Mouse (Mus musculus) gastrocnemius, postnatal 4 days (tissue): ENCODE data around the gene Rerg. TPM values are rescaled to one million over a fixed set of nuclear protein-coding genes. Genes with fewer than 3 reads are reported as not detected.
"Not testable (repeated sequence)": the region's sequence is repeated elsewhere in the genome, so short reads cannot be mapped to it uniquely, and the experiment has no call there.

ENCODE experiments used
- DNase-seq, 2 experiments: peaks; one replicate each; pipeline ENCODE4 v3.0.0; 2021 to 2022; ENCODE audit warnings: low spot score in 2 of 2, mixed read lengths in 2 of 2
- total RNA-seq, 2 experiments: library from RNA; stranded (reverse); gene quantifications; 2 replicates each; pipeline ENCODE4 v1.2.3; 2021

Rerg gene
- total RNA-seq, 2 experiments from 2014 or later, result 6.4 to 7.4 TPM

DNA sequence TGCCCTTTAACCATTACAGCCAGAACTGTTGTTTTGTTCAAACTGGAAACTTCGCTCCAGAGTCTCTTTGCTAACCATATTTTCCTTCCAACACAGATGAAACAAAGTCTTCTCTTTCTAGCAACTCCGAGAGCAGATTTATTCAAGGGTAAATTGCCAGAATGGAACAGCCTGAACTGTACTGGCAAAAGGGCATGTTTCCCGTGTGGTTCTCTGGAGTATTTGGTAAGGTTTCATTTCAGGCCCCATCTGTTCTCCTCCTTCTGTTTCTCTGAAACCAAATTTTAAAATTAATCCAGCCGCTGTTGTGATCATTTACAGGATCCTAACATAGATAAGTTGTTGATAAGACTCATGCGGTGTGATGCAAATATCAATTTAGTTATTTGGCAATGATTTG is 82.3 kb downstream of the Rerg start:
- no peak for DNase-seq

DNA sequence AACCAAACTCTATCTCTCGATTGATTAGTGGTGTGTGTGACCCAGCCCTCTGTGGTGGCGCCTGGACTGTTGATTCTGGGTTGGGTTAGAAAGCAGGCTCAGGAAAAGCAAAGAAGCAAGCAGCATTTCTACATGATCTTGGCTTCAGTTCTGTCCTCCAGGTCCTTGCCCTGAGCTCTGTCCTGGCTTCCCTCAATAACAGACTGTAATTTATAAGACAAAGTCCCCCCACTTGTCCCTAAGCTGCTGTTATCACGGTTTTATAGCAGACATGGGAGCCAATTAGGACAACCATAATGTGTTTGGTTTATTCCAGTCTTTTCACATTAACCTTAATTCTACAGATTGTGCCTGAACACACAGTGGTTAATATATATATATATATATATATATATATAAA is 82.8 kb downstream of the Rerg start:
- DNase-seq, result no peak

DNA sequence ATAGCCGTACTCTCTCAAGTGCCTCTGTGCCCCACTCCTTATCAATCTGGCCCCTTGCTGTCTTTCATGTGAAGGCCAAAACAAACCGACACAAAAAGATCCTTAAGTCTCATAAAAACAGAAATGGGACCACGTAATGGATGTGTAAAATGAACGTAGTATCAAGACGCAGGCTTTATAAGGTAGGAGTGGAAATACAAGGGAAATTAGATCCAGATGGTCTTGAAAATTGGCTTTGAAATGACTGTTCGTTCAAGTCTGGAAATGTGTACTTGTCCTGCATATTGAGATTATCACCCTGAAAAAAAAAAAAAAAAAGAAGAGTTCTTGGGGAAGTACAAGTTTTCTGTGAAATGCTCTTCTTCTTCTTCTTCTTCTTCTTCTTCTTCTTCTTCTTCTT is 90.6 kb downstream of the Rerg start:
- no peak for DNase-seq

DNA sequence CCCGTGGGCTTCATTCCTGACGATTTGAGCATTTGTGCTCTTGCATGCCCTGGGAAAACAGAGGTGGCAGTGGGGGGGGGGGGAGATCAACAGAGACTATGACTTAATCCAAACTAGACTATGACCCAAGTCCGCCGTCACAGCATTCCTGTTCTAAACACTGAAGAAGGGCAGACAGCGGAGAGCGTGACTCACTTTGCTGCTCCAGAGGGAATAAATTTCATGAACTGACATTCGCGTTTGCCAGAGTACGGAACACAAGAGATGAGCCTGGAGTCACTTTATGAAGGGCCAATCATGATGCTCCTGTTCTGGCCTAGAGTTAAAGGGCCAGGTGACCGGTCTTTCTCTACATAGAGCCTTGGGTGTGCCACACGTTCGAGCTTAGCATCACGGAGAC is 93.6 kb downstream of the Rerg start:
- no peak for DNase-seq

DNA sequence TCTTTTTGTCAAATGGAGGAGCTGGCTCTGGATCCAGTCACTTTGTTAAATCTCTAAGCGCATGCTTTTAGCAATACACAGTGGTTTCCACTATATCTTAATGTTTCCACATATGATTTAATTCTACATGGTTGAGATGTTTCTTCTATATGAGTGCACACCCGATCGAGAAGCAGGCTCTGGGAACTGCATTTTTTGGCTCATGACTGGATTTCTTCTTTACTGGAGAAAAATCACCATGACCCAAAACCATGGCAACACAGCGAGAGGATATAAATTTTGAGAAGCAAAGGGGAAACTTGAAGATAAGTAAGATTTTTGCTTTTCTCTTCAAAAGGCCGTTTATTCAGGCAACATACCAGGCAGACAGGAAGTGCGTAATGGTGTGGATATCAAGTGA is 94.1 kb downstream of the Rerg start:
- DNase-seq, result no peak

DNA sequence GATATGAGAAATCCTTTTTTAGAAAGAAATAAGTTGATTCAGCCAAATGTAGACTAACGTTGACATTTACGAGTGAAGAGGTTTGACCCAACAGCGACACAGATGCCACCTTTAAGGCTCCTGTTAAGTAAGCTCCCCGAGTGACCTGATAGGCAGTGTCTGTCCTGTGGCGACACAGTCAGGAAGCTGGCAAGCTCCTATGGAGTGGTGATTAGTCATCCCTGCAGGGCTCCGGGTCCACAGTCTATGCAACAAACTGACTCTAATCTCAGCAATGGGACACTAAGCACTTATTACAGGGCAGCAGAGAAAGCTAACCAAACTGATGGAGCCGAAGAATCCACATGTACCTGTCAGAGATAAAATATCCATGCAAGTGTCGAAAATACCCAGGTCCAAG is 98.0 kb downstream of the Rerg start:
- DNase-seq, result no peak

DNA sequence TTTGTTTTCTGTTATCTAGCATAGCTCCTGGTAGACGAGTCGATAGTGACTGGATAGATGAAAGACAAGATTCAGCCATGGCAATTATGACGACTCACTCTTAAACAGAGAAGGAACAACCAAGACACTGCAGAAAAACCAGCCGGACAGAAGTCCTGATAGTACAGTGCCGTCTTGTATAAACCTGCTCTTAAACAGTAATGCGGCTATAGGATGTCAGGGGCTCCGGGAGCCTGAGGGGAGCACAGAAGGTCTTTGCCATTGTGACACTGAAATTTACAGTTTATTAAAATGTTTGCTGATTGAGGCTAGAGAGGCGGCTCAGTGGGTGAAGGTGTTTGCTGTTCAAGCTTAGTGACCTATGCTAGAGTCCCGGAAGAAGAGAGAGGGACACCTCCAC is 98.8 kb downstream of the Rerg start:
- DNase-seq, result no peak

DNA sequence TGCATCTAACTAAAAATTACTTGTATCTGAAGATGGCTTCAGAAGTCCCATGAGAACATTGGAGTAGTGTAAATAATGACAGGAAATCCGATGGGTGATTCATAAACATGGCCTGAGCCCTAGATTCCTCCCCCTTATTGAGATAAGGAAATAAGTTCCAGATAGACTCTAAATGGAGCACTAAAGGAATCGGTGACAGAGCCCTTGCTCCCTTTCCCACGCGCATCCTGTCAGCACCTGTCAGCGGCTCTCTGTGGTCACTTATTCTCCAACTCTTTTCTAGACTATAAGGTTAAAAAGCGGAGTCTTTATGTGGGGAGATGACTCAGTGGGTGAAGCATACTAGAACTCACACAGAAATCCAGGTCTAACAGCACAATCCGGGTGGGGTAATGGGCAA is 104.8 kb downstream of the Rerg start:
- DNase-seq, result no peak

DNA sequence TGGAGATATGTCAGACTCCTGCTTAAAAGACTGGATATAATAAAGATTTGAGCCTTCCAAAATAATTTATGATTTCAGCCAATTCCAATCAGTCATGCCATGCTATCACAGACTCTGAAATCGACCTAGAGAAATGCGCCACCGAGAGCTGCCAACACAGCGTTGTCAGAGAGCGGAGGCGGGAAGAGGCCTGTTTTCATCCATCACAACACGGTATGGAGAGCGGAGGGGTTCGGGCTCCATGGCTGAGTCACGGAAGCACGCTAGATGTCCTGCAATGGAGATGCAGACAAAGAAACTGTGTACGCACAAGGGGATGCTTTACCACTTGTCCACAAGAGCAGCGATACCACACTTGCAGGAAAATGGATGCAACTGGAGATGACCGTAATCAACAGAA is 105.5 kb downstream of the Rerg start:
- no peak for DNase-seq

DNA sequence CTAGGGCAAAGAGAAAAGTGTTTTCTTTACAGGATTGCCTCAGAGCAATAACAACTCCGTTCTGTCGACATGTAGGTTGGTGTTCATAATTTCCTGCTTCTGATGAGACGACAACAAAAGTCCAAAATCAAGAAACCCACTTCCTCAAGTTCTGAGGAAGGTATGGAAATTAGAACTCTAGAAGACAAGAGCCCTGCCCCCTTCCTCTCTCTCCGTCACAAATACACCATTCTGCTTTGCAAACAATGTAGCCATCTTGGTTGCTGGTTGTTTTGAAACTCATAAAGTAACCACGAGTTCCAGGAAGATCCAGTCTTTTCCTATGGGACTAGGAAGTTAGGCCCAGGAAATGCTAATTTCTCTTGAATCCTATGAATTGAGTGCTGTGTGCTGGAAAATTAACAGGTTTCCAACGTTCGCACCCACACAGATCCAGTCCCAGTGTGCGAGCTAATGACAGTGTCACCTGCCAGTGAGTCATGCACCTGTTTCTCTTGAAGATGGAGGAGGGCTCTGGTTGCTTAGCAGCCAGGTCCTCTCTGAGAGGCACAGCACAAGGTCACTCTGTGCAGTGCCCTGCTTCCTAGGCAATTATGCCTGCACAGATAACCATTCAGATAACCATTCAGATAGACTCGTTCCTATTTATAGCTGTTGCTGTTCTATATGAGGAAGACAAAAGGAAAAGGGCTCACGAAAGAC is 106.9 kb downstream of the Rerg start:
- DNase-seq, result no peak

DNA sequence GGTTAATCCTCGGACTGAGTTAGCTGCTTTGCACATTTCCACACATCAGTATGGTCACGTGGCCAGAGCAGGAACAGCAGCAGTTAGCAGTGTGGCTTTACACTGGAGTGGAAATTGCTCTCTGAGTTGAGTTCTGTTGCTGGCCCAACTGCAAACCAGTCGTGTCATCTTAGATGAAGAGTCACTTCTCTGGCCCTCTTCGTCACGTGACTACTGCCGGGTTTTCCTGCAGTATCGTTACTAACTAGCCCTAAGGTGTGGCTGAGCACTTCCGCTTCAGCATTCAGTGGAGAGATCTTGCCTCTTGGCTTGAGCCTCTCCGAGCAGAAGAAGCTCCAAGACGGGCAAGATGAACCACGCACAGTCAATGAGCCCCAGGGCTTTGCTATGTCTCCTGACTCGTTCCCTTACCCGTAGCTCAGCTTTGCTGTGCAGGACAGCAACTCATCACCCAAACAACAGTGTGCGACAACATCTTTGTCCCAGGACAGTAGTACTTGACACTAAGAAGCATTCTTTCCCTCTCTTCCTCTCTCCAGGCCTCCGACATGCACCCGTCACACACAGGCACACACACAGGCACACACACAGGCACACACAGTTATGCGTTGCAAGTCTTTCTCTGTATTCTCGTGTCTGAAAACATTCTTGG is 108.3 kb downstream of the Rerg start:
- no peak for DNase-seq

DNA sequence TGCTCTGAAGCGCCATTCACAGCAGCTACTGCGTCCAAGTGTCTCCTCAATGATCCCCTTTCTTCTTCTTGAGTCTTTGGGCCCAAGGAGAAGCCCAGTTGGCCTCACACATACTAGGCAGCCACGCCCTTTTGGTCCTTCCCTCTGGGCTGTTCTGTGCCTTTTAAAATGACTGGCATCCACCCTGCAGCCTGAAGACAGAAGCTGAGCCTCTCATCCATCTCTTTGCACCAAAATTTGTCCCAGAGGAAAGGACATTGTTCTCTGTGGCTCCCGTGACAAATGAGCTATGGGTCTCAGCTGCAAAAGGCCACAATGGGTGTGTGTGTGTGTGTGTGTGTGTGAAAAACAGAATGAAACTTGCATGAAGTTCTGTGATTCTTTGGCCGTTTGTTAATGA is 109.7 kb downstream of the Rerg start:
- no peak for DNase-seq

DNA sequence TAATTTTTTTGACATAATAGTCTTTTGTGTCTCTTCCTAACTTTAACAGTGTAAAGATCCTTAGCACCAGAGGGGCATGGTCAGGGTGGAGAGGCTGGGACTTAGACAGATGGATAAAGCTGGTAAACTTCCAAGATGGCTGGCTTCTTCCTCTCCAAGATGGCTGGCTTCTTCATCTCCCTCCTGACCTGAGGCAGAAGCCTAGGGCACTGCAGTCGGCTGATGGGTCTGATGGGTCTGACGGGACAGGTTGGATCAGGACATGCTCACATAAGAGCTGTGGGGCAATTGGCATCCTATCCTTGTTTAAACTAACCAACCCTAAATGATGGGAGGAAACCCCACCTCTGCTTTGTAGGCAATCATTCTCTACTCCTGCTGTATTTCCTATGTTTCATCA is 112.0 kb downstream of the Rerg start:
- no peak for DNase-seq

DNA sequence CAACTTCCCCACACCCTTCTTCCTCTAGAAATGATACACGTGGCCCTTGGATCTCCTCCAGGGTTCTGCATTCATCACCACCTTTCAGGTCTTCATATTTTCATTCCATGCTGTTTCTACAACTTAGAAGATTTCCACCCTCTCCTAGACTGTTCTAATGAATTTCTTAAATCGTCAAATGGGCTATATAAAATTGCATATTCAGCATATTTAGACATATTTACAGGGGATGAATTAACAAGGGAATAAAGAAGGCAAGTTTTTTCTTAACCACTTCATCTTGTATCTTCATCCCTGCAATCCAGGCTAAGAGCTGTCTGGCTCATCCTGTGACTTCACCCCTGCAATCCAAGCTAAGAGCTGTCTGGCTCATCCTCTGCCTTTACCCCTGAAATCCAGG is 116.2 kb downstream of the Rerg start:
- no peak for DNase-seq

DNA sequence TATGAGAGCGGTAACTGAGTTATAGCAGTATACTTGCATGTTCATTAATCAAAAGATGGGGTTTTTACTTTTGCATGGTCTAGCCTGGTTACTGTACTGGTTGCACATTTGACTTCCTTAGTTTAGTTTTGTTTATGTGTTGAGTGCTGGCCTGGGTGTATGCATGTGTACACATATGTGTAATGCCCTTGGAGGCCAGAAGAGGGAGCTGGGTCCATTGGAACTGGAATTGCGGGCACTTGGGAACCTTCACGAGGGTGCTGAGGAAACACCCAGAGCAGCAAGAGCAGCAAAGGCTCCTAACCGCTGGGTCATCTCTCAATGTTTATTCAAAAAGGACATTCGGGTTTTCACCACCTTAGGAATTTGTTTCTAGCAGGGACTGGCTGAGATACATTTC is 116.8 kb downstream of the Rerg start:
- peak in 1 of 2 experiments; percentile 22 for DNase-seq

DNA sequence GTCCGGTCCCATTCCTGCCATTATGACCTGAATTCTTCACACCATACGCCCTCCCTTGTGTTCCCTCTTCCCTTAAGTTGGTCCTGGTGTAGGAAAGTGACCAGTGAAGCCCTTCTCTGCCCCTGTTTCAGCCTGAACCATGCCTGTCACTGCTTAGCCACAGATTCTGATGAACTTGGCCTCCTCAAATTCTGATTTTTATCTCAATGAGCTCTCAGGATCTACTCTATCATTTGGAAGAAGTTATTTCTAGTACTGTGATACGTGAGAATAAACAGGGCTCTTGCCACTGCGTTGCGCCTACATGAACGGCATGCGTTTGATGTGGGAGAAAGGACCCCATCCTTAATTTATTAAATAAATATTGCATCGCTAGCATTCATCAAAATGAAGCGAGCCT is 117.3 kb downstream of the Rerg start:
- no peak for DNase-seq

DNA sequence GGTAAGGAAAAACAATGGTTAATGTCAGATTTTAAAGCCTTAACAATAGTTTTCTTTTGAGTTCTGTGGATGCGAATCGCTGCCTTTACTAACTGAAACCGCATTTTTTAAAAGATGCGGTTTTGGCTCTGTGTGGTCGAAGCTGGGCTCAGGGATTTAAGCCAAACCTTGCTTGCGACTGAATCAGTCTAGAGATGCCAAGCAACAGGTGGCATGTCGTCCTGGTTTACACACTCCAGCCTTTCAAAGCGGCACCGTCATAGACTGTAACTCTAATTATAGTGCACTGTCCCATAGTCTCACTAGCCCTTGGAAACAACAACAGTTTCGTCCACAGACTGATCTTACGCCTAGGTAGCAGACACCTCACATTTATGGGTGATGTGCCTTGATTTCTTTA is 123.3 kb downstream of the Rerg start:
- no peak for DNase-seq

DNA sequence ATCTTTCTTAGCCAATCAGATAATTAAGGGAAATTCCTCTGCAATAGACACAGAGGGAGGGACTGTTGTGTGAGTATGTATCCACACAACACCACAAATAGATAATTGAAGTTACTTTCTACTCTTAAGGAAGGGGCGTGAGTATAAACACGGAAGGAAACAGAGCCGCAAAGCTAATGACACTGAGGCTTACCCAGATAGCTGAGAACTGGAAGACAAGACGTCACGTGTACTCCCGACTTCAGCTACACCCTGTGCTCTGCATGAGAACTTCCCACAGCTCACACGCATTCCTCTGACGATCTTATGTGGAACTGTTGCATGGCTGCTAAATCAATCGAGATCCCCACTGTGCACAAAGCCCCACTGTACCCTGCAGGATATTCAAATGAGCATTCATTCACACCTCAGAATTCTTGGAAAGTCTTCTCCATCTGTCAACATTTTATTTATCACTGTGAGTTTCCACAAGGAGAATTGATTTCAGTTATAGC is 125.2 kb downstream of the Rerg start:
- no peak for DNase-seq

DNA sequence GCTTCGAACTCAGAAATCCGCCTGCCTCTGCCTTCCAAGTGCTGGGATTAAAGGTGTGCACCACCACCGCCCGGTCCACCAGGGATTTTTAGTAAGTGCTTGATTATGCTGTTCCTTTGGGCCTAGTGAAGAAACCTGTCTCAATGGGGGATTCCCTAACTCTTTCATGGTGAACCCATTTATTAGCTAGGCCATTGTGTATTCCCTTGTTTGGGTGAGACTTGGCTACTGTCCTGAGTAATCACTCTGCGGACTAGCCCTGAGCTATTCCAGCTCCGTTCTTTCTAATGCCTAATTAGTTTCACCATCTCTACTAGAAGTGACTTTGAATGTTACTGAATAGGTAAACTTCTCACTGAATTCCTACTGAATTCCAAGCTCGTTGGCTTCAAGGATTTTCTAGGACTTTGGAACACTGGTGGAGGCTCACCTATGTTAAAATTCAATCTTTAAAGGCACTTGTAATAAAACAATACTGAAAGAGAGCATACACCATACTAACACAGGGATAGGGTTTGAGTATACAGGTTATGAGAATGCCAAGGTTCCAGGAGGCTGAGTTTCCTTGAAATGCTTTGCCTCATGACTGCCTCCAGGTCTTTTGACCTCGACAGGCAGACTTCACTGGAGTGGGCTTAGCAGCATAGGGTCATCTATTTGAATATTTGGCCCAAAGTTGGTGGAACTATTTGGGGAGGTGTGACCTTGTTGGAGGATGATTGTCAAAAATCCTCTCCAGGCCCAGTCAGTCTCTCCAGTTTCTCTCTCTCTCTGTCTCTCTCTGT is 134.5 kb downstream of the Rerg start:
- DNase-seq, result not testable (repeated sequence)

DNA sequence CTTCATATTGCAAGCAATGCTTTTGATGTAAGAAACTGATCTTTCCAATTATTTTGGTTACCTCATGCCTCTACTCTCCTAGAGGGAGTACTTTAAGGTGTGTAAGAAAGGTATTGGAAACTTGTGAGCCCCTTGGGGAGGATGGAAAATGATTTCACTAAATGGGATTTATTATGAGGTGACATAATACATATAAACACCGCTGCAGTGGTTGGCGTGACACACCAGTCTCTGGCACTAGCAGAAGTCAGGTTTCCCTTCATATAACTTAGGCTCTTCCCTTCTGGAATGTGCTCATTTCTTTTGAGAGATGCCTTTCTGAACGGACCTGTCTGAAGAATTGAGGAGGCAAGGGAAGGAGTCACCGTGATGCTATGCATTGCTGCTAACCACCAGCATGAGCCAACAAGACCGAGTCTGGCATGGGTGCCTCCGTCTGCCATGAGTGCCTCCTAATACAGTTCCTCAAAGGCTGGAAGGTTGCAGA is 139.6 kb downstream of the Rerg start:
- DNase-seq, result no peak

DNA sequence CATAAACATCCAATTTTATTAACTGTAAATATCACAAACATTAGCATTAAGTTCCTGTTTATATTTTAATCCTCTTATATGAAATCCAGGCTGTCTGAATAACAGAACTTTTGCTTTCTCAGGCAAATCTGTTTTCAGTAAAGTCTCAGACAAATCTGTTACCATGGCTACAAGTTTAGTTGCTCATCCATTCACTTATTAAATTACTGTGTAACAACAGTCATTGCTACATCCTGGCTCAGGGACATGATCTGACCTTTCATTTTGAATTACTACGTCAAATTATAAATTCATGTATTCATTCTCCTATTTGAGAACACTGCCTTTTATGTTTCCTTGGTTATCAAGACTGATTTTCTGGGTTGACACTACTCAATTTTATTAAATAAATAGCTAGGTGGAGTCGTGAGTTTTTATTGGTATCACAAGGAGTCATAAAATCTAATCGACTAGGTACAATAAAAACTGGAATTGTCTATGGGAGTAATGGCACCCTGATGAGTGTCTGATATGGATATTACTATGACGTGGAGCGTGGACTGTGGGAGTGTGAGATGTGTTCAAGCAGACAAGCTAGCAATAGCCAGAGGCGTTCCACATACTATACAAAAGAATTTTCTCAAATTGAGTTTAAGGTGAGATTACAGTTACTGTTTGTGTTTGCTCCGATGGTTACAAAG is 140.2 kb downstream of the Rerg start:
- no peak for DNase-seq

DNA sequence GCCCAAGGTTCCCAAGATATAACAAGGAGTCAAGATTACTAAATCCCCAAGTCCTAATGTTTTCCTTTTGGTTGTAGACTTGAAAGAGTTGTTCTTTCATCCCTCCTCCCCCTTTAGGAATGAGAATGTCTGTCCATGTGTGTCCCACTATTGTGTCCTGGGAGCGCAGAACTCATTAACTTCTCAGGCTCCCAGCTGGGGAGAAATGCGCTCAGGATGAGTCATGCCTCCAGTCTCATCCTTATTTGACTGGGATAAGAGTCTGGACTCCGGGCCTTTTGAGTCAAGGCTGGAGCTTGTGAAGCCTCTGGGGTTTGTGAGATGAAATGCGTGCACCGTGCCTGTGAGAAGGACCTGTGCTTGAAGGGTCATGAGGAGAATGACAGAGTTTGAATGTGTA is 144.8 kb downstream of the Rerg start:
- DNase-seq, result no peak
